Mouse (Mus musculus): ENCODE results near the gene Spem1.
"Not testable (repeated sequence)": the region's sequence is repeated elsewhere in the genome, so short reads cannot be mapped to it uniquely, and the experiment has no call there.

Spem1 gene

GRCm38 (mm10) chr11:69822080-69822479, at the start of gene Spem1:
Spem1 (minus strand) TSS chr11:69822180.
- no peak for DNase-seq (ENCODE audit: extremely low read depth, low read depth, low spot score)

- no peak for DNase-seq (ENCODE audit: extremely low read depth, low read depth, low spot score)
Measured at GRCm38 (mm10) chr11:69870289-69871069, 48.5 kb upstream of the Spem1 start.

- no peak for DNase-seq (ENCODE audit: extremely low read depth, low read depth, low spot score)
Measured at GRCm38 (mm10) chr11:69867335-69867734, 45.4 kb upstream of the Spem1 start.

- no peak for DNase-seq (ENCODE audit: extremely low read depth, low read depth, low spot score)
Measured at GRCm38 (mm10) chr11:69865561-69865960, 43.6 kb upstream of the Spem1 start.

GRCm38 (mm10) chr11:69864138-69864860, 42.3 kb upstream of the Spem1 start:
- DNase-seq (ENCODE audit: extremely low read depth, low read depth, low spot score), result no peak

GRCm38 (mm10) chr11:69863729-69864128, 41.7 kb upstream of the Spem1 start:
- not testable (repeated sequence) for DNase-seq (ENCODE audit: extremely low read depth, low read depth, low spot score)

- no peak for DNase-seq (ENCODE audit: extremely low read depth, low read depth, low spot score)
Measured at GRCm38 (mm10) chr11:69858113-69858998, 36.4 kb upstream of the Spem1 start, which contains the start of gene Tnk1. Tnk1 (minus strand) TSS chr11:69858730.

- no peak for DNase-seq (ENCODE audit: extremely low read depth, low read depth, low spot score)
Measured at GRCm38 (mm10) chr11:69855347-69855746, 33.4 kb upstream of the Spem1 start.

- DNase-seq (ENCODE audit: extremely low read depth, low read depth, low spot score), result no peak
Measured at GRCm38 (mm10) chr11:69854680-69855079, 32.7 kb upstream of the Spem1 start.

- no peak for DNase-seq (ENCODE audit: extremely low read depth, low read depth, low spot score)
Measured at GRCm38 (mm10) chr11:69853994-69854393, 32.0 kb upstream of the Spem1 start.

- DNase-seq (ENCODE audit: extremely low read depth, low read depth, low spot score), result no peak
Measured at GRCm38 (mm10) chr11:69850754-69851153, 28.8 kb upstream of the Spem1 start.

- no peak for DNase-seq (ENCODE audit: extremely low read depth, low read depth, low spot score)
Measured at GRCm38 (mm10) chr11:69849884-69850283, 27.9 kb upstream of the Spem1 start.

GRCm38 (mm10) chr11:69849128-69849527, 27.1 kb upstream of the Spem1 start:
- no peak for DNase-seq (ENCODE audit: extremely low read depth, low read depth, low spot score)

- no peak for DNase-seq (ENCODE audit: extremely low read depth, low read depth, low spot score)
Measured at GRCm38 (mm10) chr11:69848021-69848420, 26.0 kb upstream of the Spem1 start.

GRCm38 (mm10) chr11:69846738-69847688, 25.0 kb upstream of the Spem1 start:
- no peak for DNase-seq (ENCODE audit: extremely low read depth, low read depth, low spot score)

- no peak for DNase-seq (ENCODE audit: extremely low read depth, low read depth, low spot score)
Measured at GRCm38 (mm10) chr11:69846198-69846680, 24.3 kb upstream of the Spem1 start, which contains the start of gene Plscr3. Plscr3 (plus strand) TSS chr11:69846376.

GRCm38 (mm10) chr11:69838714-69839104, 16.7 kb upstream of the Spem1 start:
- DNase-seq (ENCODE audit: extremely low read depth, low read depth, low spot score), result no peak

- DNase-seq (ENCODE audit: extremely low read depth, low read depth, low spot score), result peak; percentile 91
Measured at GRCm38 (mm10) chr11:69837952-69838713, 16.2 kb upstream of the Spem1 start, which contains the start of gene Tmem256. Tmem256 (plus strand) TSS chr11:69838514.

- DNase-seq (ENCODE audit: extremely low read depth, low read depth, low spot score), result no peak
Measured at GRCm38 (mm10) chr11:69837604-69837951, 15.6 kb upstream of the Spem1 start, which contains the start of gene Nlgn2. Nlgn2 (minus strand) TSS chr11:69837784.

Data from fat pad, adult 2 months (tissue).